Mouse (Mus musculus): Measurements from ENCODE around the gene Orai1.
"Not testable (repeated sequence)": the region's sequence is repeated elsewhere in the genome, so short reads cannot be mapped to it uniquely, and the experiment has no call there.

The Orai1 gene

GRCm38 (mm10) chr5:123061402-123061749 lies 46.5 kb downstream of the Orai1 start:
- intact Hi-C loops (cut with DNase I): not testable (repeated sequence)

GRCm38 (mm10) chr5:123063141-123063540 lies 48.3 kb downstream of the Orai1 start:
- intact Hi-C loops (cut with DNase I): no loop called here

GRCm38 (mm10) chr5:123064207-123064606 lies 49.3 kb downstream of the Orai1 start:
- intact Hi-C loops (cut with DNase I): loop anchor here (2.0 kb wide), 2 partner anchors 51 to 107 kb away; no protein-coding TSS in a partner anchor

GRCm38 (mm10) chr5:123067395-123067995 lies 52.6 kb downstream of the Orai1 start:
- intact Hi-C loops (cut with DNase I): no loop called here

- intact Hi-C loops (cut with DNase I): no loop called here
These were observed 53.2 kb downstream of the Orai1 start, which contains the start of gene Tmem120b for GRCm38 (mm10) chr5:123068115-123068514. TSS of gene Tmem120b (plus strand) at chr5:123068415.

GRCm38 (mm10) chr5:123068714-123069113 lies 53.8 kb downstream of the Orai1 start:
- intact Hi-C loops (cut with DNase I): no loop called here

- intact Hi-C loops (cut with DNase I): no loop called here
These were observed 60.9 kb downstream of the Orai1 start for GRCm38 (mm10) chr5:123075576-123076418.

GRCm38 (mm10) chr5:123076419-123077281 lies 61.8 kb downstream of the Orai1 start:
- intact Hi-C loops (cut with DNase I): no loop called here

- intact Hi-C loops (cut with DNase I): no loop called here
These were observed 64.7 kb downstream of the Orai1 start for GRCm38 (mm10) chr5:123079568-123079967.

- intact Hi-C loops (cut with DNase I): no loop called here
These were observed 65.2 kb downstream of the Orai1 start for GRCm38 (mm10) chr5:123080041-123080440.

Measured in adrenal gland (tissue).